Mouse (Mus musculus): ENCODE data around the gene Helz2. TPM values are rescaled to one million over a fixed set of nuclear protein-coding genes. Genes with fewer than 3 reads are reported as not detected.

Helz2 gene
- polyA plus RNA-seq, 1 experiment = 4.0 TPM

- Histone ChIP-seq H3K4me3 (ENCODE audit: insufficient read depth, low read depth, low read length) (no peak overlapping the region), H3K27ac (replicated peaks; ENCODE audit: low read depth, low read length) (no peak overlapping the region), H3K4me1 (ENCODE audit: control insufficient read depth, insufficient read depth, insufficient read length, low read length) (no peaks in the 10 kb centered on the region)
These were observed 7.4 kb upstream of the Helz2 start for GRCm38 (mm10) chr2:181249217-181249616.

GRCm38 (mm10) chr2:181245031-181245430 lies 3.2 kb upstream of the Helz2 start:
- H3K4me3 ChIP-seq (ENCODE audit: insufficient read depth, low read depth, low read length) = no peak overlapping the region
- H3K4me1 ChIP-seq (ENCODE audit: control insufficient read depth, insufficient read depth, insufficient read length, low read length) = peaks cover 12% of the 10 kb centered on the region
- H3K27ac ChIP-seq (replicated peaks; ENCODE audit: low read depth, low read length) = no peak overlapping the region

- Histone ChIP-seq H3K4me3 (ENCODE audit: insufficient read depth, low read depth, low read length) (peak overlapping the region; percentile 35), H3K27ac (replicated peaks; ENCODE audit: low read depth, low read length) (no peak overlapping the region; the same call in 1 of the 2 replicates), H3K4me1 (ENCODE audit: control insufficient read depth, insufficient read depth, insufficient read length, low read length) (peaks cover 20% of the 10 kb centered on the region)
These were observed 2.0 kb upstream of the Helz2 start for GRCm38 (mm10) chr2:181243706-181244394.

GRCm38 (mm10) chr2:181242314-181242665 lies 463 bp upstream of the Helz2 start:
- peaks cover 23% of the 10 kb centered on the region for H3K4me1 ChIP-seq (ENCODE audit: control insufficient read depth, insufficient read depth, insufficient read length, low read length)
- H3K27ac ChIP-seq (replicated peaks; ENCODE audit: low read depth, low read length) = peak overlapping the region; percentile 74
- peak overlapping the region; percentile 63 for H3K4me3 ChIP-seq (ENCODE audit: insufficient read depth, low read depth, low read length)

- Histone ChIP-seq H3K4me3 (ENCODE audit: insufficient read depth, low read depth, low read length) (peak overlapping the region; percentile 84), H3K4me1 (ENCODE audit: control insufficient read depth, insufficient read depth, insufficient read length, low read length) (peaks cover 23% of the 10 kb centered on the region), H3K27ac (replicated peaks; ENCODE audit: low read depth, low read length) (peak overlapping the region; percentile 91)
These were observed 904 bp downstream of the Helz2 start for GRCm38 (mm10) chr2:181240806-181241440.

- H3K27ac ChIP-seq (replicated peaks; ENCODE audit: low read depth, low read length) = no peak overlapping the region
- H3K4me1 ChIP-seq (ENCODE audit: control insufficient read depth, insufficient read depth, insufficient read length, low read length) = peaks cover 23% of the 10 kb centered on the region
- peak overlapping the region; percentile 84 for H3K4me3 ChIP-seq (ENCODE audit: insufficient read depth, low read depth, low read length)
These were observed 2.6 kb downstream of the Helz2 start for GRCm38 (mm10) chr2:181239261-181239660.

GRCm38 (mm10) chr2:181238861-181239260 lies 3.0 kb downstream of the Helz2 start:
- peaks cover 23% of the 10 kb centered on the region for H3K4me1 ChIP-seq (ENCODE audit: control insufficient read depth, insufficient read depth, insufficient read length, low read length)
- no peak overlapping the region for H3K27ac ChIP-seq (replicated peaks; ENCODE audit: low read depth, low read length)
- H3K4me3 ChIP-seq (ENCODE audit: insufficient read depth, low read depth, low read length) = peak overlapping the region; percentile 84

GRCm38 (mm10) chr2:181238091-181238610 lies 3.7 kb downstream of the Helz2 start:
- H3K4me3 ChIP-seq (ENCODE audit: insufficient read depth, low read depth, low read length) = no peak overlapping the region

GRCm38 (mm10) chr2:181237251-181238014 lies 4.4 kb downstream of the Helz2 start:
- peaks cover 23% of the 10 kb centered on the region for H3K4me1 ChIP-seq (ENCODE audit: control insufficient read depth, insufficient read depth, insufficient read length, low read length)

More at GRCm38 (mm10) chr2:181238091-181238610, 3.7 kb downstream of the Helz2 start:
- Histone ChIP-seq H3K4me1 (ENCODE audit: control insufficient read depth, insufficient read depth, insufficient read length, low read length) (peaks cover 23% of the 10 kb centered on the region), H3K27ac (replicated peaks; ENCODE audit: low read depth, low read length) (no peak overlapping the region)

GRCm38 (mm10) chr2:181235681-181236566 lies 5.9 kb downstream of the Helz2 start:
- peaks cover 20% of the 10 kb centered on the region for H3K4me1 ChIP-seq (ENCODE audit: control insufficient read depth, insufficient read depth, insufficient read length, low read length)
- no peak overlapping the region for H3K4me3 ChIP-seq (ENCODE audit: insufficient read depth, low read depth, low read length)
- no peak overlapping the region for H3K27ac ChIP-seq (replicated peaks; ENCODE audit: low read depth, low read length)

More at GRCm38 (mm10) chr2:181237251-181238014, 4.4 kb downstream of the Helz2 start:
- no peak overlapping the region for H3K27ac ChIP-seq (replicated peaks; ENCODE audit: low read depth, low read length)
- no peak overlapping the region for H3K4me3 ChIP-seq (ENCODE audit: insufficient read depth, low read depth, low read length)

GRCm38 (mm10) chr2:181234680-181235079 lies 7.1 kb downstream of the Helz2 start:
- Histone ChIP-seq H3K27ac (replicated peaks; ENCODE audit: low read depth, low read length) (0 out of 2 replicates have a peak overlapping the region, but pooled peaks have one; percentile 11), H3K4me3 (ENCODE audit: insufficient read depth, low read depth, low read length) (no peak overlapping the region), H3K4me1 (ENCODE audit: control insufficient read depth, insufficient read depth, insufficient read length, low read length) (peaks cover 8% of the 10 kb centered on the region)

GRCm38 (mm10) chr2:181233443-181233842 lies 8.4 kb downstream of the Helz2 start:
- H3K4me3 ChIP-seq (ENCODE audit: insufficient read depth, low read depth, low read length) = no peak overlapping the region
- H3K4me1 ChIP-seq (ENCODE audit: control insufficient read depth, insufficient read depth, insufficient read length, low read length) = peaks cover 7% of the 10 kb centered on the region
- no peak overlapping the region for H3K27ac ChIP-seq (replicated peaks; ENCODE audit: low read depth, low read length)

GRCm38 (mm10) chr2:181231171-181231570 lies 10.7 kb downstream of the Helz2 start:
- Histone ChIP-seq H3K27ac (replicated peaks; ENCODE audit: low read depth, low read length) (no peak overlapping the region), H3K4me1 (ENCODE audit: control insufficient read depth, insufficient read depth, insufficient read length, low read length) (peaks cover 8% of the 10 kb centered on the region; the same call in 1 of the 2 replicates), H3K4me3 (ENCODE audit: insufficient read depth, low read depth, low read length) (no peak overlapping the region)

GRCm38 (mm10) chr2:181228335-181228734 lies 13.5 kb downstream of the Helz2 start:
- Histone ChIP-seq H3K27ac (replicated peaks; ENCODE audit: low read depth, low read length) (peak overlapping the region; percentile 81), H3K4me3 (ENCODE audit: insufficient read depth, low read depth, low read length) (no peak overlapping the region)

More at GRCm38 (mm10) chr2:181228335-181228734, 13.5 kb downstream of the Helz2 start:
- peaks cover 8% of the 10 kb centered on the region; the same call in 1 of the 2 replicates for H3K4me1 ChIP-seq (ENCODE audit: control insufficient read depth, insufficient read depth, insufficient read length, low read length)

All from brown adipose tissue, adult 24 weeks (tissue).